Mouse (Mus musculus): ENCODE measurements around the gene Gm5862.
"Not testable (repeated sequence)": the region's sequence is repeated elsewhere in the genome, so short reads cannot be mapped to it uniquely, and the experiment has no call there.

GRCm38 (mm10) chr5:26006937-26007695, 15.6 kb downstream of the Gm5862 start:
- TF ChIP-seq EP300 (IDR thresholded peaks at IDR 0.05; ENCODE audit: low read depth in 1 of 2, low read length in 2 of 2); TAL1 (IDR thresholded peaks at IDR 0.05; ENCODE audit: low read length); CTCF (IDR thresholded peaks at IDR 0.05 in 2 of 3, conservative IDR thresholded peaks at IDR 0.05 in 1 of 3; ENCODE audit: control insufficient read depth in 1 of 3, insufficient read depth in 1 of 3, low read depth in 2 of 3, low read length in 3 of 3, poor library complexity in 1 of 3, severe bottlenecking in 1 of 3); CHD2 (IDR thresholded peaks at IDR 0.05; ENCODE audit: low read length); CHD1 (IDR thresholded peaks at IDR 0.05; ENCODE audit: low read depth, low read length); RCOR1 (IDR thresholded peaks at IDR 0.05; ENCODE audit: low read depth, low read length); E2F4 (IDR thresholded peaks at IDR 0.05; ENCODE audit: borderline replicate concordance, low read depth, low read length); USF2 (IDR thresholded peaks at IDR 0.05; ENCODE audit: borderline replicate concordance in 1 of 2, insufficient read depth in 1 of 2, low read depth in 1 of 2, low read length in 2 of 2); POLR2A (IDR thresholded peaks at IDR 0.05; ENCODE audit: control insufficient read depth in 1 of 2, insufficient read depth in 1 of 2, low read depth in 1 of 2, low read length in 2 of 2, poor library complexity in 1 of 2): not testable (repeated sequence)

Data from MEL (cell line).